Mouse (Mus musculus) ovary, adult 2 months (tissue): ENCODE measurements around the gene Fbxo36. TPM values are rescaled to one million over a fixed set of nuclear protein-coding genes. Genes with fewer than 3 reads are reported as not detected.

Source experiments
- polyA plus RNA-seq: library from polyadenylated mRNA; depleted of rRNA; stranded (reverse); fragments of >200 nt; gene quantifications from 2 replicates; pipeline ENCODE4 v1.2.3, GENCODE M21; 2012; rRNA removed

Gene Fbxo36
- polyA plus RNA-seq, result 10.2 and 18.0 TPM in 2 replicates

DNA sequence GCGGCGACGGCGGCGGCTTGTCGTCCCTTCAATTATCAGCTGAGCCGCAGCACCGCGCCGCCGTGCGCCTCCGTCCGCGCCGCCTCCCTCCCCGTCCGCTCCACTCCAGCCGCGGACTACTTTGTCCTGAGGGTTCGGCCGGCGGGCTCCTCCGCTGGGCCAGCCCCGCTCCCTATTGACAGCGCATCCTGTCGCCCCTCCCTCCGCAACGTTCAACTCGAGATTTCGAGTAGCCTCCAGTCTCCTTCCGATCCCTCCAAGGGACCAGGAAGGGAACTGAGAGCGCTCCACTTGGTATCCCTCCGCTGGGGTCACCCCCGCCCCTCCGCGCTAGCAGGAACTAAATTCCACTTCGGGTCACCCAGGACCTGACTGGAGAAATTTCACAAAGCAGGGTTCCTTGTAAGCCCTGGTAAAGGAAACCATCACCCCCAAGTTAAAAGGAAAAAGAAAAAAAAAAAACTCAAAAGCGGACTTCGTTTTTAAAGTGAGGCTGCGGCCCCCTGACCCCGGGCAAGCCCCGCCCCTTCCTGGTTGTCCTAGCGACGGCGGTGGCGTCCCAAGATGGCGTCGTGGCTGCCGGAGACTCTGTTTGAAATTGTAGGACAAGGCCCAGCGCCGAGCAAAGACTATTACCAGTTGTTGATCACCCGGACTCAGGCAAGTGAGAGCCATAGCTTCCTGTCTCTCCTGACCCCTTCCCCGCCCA is at the start of gene Fbxo36:
TSS of gene Fbxo36 (plus strand) at position 533 of the 709 bp plus-strand sequence.

DNA sequence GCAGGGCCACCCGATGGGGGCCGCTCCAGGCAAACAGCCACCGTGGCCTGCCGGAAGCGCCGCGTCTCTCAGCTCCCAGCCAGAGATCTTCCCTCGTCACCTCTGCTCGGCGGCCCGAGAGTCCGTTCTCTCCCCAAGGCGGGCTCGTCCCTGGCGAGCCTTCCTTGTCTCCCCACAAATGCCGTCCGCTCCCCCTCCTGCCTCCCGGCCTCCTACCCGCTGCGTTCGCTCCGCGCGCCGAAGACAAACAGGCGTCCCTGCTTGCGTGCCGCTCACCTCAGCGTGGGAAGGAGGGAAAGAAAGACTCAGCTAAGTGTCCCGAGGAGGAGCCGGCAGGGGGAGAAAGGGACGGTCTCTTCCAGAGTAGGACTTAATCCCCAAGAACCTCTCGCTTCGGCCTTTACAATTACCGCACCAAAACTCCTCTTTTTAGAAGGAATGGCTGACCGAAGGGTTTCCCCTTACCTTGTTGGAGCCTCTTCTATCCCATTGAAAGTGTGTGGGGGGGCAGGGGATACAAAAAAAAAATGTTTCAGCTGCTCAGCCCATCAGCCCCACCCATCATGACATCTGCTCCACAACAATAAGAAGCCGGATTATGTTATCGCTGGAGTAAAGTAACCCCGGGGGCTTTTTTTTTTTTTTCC is 500 bp downstream of the Fbxo36 start, which contains the start of gene Trip12:
TSS of gene Trip12 (minus strand) at position 499 of the 647 bp plus-strand sequence.

DNA sequence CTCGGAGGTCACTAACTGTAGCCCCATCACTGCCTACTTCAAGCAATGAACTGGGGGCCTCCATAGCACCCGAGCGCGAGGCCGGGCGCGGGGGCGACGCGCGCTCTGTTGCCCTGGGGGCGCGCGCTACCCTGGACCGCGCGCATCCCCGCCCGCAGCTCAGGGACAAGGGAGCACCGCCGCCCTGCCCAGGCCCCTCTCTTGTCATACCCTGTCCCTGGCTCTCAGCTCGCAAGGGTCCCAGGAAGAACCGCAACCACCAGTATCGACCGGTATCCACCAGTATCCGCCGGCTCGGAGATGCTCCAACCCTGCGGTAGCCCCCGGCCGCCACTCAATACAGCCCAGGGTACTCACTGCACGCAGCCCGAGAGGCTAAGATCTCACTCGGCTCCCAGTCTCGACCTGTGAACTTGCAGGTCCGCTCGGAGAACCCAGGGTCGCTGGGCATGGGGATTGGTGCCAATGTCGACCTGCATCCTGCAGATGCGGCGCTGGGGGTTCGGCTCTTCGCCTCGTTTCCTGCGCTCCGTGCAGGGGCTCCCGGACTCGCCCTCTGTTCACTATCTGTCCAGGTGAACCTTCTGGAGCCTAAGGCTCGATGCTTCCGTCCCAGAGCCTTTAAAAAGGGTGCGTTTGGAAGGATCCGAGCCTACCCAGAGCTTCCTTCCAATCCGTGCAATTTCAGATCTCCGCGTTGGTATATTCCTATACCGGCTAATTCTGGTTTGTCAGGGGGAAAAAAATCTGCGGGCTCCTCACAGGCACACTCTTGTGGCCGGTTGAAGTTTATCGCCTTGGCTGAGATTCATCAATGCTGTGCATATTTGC is 95.1 kb downstream of the Fbxo36 start, which contains the start of gene Slc16a14:
TSS of gene Slc16a14 (minus strand) at position 632 of the 831 bp plus-strand sequence.

Other genes with a start within 250 kb of the Fbxo36 start
- 2.0 and 13.5 TPM in 2 replicates for gene Dner, start 143.6 kb upstream of the Fbxo36 start, polyA plus RNA-seq
- gene Trip12, start 675 bp downstream of the Fbxo36 start, polyA plus RNA-seq, result 12.8 and 12.9 TPM in 2 replicates
- gene Slc16a14, start 95.3 kb downstream of the Fbxo36 start, polyA plus RNA-seq, result 0.68 and 1.5 TPM in 2 replicates